Mouse (Mus musculus) CD4-positive, CD25-positive, alpha-beta regulatory T cell, adult 4 months (primary cell): ENCODE measurements around the gene Myadml2. TPM values are rescaled to one million over a fixed set of nuclear protein-coding genes. Genes with fewer than 3 reads are reported as not detected.

ENCODE experiments used
- ATAC-seq: one replicate; pipeline ENCODE4 v1.8.0; 2017
- polyA plus RNA-seq, 2 experiments: library from polyadenylated mRNA; unstranded; fragments of 100-300 nt; shearing (Covaris generic); gene quantifications; one replicate each; pipeline ENCODE4 v1.2.1; 2017

The Myadml2 gene
- polyA plus RNA-seq, 2 experiments from 2014 or later: not detected

- peak; percentile 16 for ATAC-seq
These were observed 18.6 kb downstream of the Myadml2 start for GRCm38 (mm10) chr11:120629341-120629730.

- no peak for ATAC-seq
These were observed 19.2 kb downstream of the Myadml2 start for GRCm38 (mm10) chr11:120628601-120629340.

- peak; percentile 50 for ATAC-seq
These were observed 20.3 kb downstream of the Myadml2 start for GRCm38 (mm10) chr11:120627468-120628300.

- no peak for ATAC-seq
These were observed 21.0 kb downstream of the Myadml2 start for GRCm38 (mm10) chr11:120626785-120627467.

GRCm38 (mm10) chr11:120625152-120625775, 22.7 kb downstream of the Myadml2 start, which contains the start of gene Sirt7:
Sirt7 (minus strand) TSS chr11:120625240.
- ATAC-seq: no peak

- peak; percentile 69 for ATAC-seq
These were observed 23.3 kb downstream of the Myadml2 start for GRCm38 (mm10) chr11:120624680-120625111.

- ATAC-seq: peak; percentile 46
These were observed 23.8 kb downstream of the Myadml2 start for GRCm38 (mm10) chr11:120623961-120624679.

GRCm38 (mm10) chr11:120622805-120623204, 25.2 kb downstream of the Myadml2 start:
- no peak for ATAC-seq

GRCm38 (mm10) chr11:120620195-120620594, 27.8 kb downstream of the Myadml2 start:
- ATAC-seq: no peak

- no peak for ATAC-seq
These were observed 29.1 kb downstream of the Myadml2 start for GRCm38 (mm10) chr11:120618619-120619535.

GRCm38 (mm10) chr11:120617519-120618112, 30.3 kb downstream of the Myadml2 start, which contains the start of gene Pcyt2:
Pcyt2 (minus strand) TSS chr11:120617936.
- ATAC-seq: peak; percentile 93

GRCm38 (mm10) chr11:120616617-120617294, 31.2 kb downstream of the Myadml2 start:
- ATAC-seq: no peak

- no peak for ATAC-seq
These were observed 32.3 kb downstream of the Myadml2 start for GRCm38 (mm10) chr11:120615606-120616203.

GRCm38 (mm10) chr11:120615167-120615566, 32.8 kb downstream of the Myadml2 start:
- no peak for ATAC-seq

- no peak for ATAC-seq
These were observed 34.0 kb downstream of the Myadml2 start for GRCm38 (mm10) chr11:120613976-120614375.

- ATAC-seq: no peak
These were observed 34.4 kb downstream of the Myadml2 start for GRCm38 (mm10) chr11:120613481-120613972.

- peak; percentile 41 for ATAC-seq
These were observed 35.2 kb downstream of the Myadml2 start for GRCm38 (mm10) chr11:120612763-120613162.

- ATAC-seq: no peak
These were observed 37.4 kb downstream of the Myadml2 start for GRCm38 (mm10) chr11:120610477-120611046.
